Mouse (Mus musculus) forebrain, embryonic 16.5 days (tissue): ENCODE results near the gene Atcay. TPM values are rescaled to one million over a fixed set of nuclear protein-coding genes. Genes with fewer than 3 reads are reported as not detected.

Source experiments
- ATAC-seq: fragments of 200-750 bp; cut with Nextera tagmentation; 2 replicates; pipeline ENCODE4 v1.8.0; 2017; ENCODE audit warnings: mild to moderate bottlenecking, moderate library complexity
- H3K27ac ChIP-seq: fragments of 300-500 bp; sonication (generic); 2 replicates; pipeline ENCODE4 v1.5.1; 2014; ENCODE audit warnings: low read length, control low read depth
- H3K27me3 ChIP-seq: fragments of 300-500 bp; sonication (generic); replicated peaks from 2 replicates; pipeline ENCODE4 v1.6.1; 2014; ENCODE audit warnings: low read length; ENCODE audit not compliant: control insufficient read depth, insufficient read depth
- H3K36me3 ChIP-seq: fragments of 300-500 bp; sonication (generic); 2 replicates; pipeline ENCODE4 v1.6.1; 2014; ENCODE audit not compliant: control insufficient read depth, insufficient read depth
- H3K4me1 ChIP-seq: fragments of 300-500 bp; sonication (generic); replicated peaks from 2 replicates; pipeline ENCODE4 v1.6.1; 2014; ENCODE audit warnings: low read length; ENCODE audit not compliant: control insufficient read depth, insufficient read depth
- H3K4me2 ChIP-seq: fragments of 300-500 bp; sonication (generic); 2 replicates; pipeline ENCODE4 v1.6.1; 2014; ENCODE audit warnings: mild to moderate bottlenecking, low read length, control low read depth
- H3K4me3 ChIP-seq: fragments of 300-500 bp; sonication (generic); replicated peaks from 2 replicates; pipeline ENCODE4 v1.5.1; 2014; ENCODE audit warnings: mild to moderate bottlenecking, low read length, control low read depth
- H3K9ac ChIP-seq: fragments of 300-500 bp; sonication (generic); replicated peaks from 2 replicates; pipeline ENCODE4 v1.6.1; 2014; ENCODE audit warnings: low read depth, low read length, control low read depth
- H3K9me3 ChIP-seq: fragments of 300-500 bp; sonication (generic); 2 replicates; pipeline ENCODE4 v1.6.1; 2016; ENCODE audit warnings: low read length; ENCODE audit not compliant: control insufficient read depth
- WGBS: fragments of 180-500 bp; shearing (Covaris S2); extraction: QIAGEN DNeasy Blood & Tissue Kit; methylation state at CpG from one replicate; pipeline ENCODE4 v1.1.7; 2014; 5-methylcytosine and 5-hydroxymethylcytosine counted together
- polyA plus RNA-seq: library from polyadenylated mRNA; unstranded; fragments of >200 nt; fragmentation: Nextera tagmentation; extraction: Ambion mirVana; gene quantifications from 2 replicates; pipeline ENCODE4 v1.2.1, GENCODE M21; 2015

Atcay gene
- polyA plus RNA-seq, 1 experiment from 2014 or later: 94.9 TPM

- ATAC-seq: no peak
- H3K36me3 ChIP-seq: no peaks in the 10 kb centered on the region
- WGBS: 90% methylated on average over 6 of the region's 6 CpGs
- H3K9ac ChIP-seq: no peak overlapping the region
- no peak overlapping the region for H3K27ac ChIP-seq
- peaks cover 6% of the 10 kb centered on the region for H3K27me3 ChIP-seq
- H3K4me2 ChIP-seq: no peak overlapping the region
- H3K9me3 ChIP-seq: no peaks in the 10 kb centered on the region
- H3K4me1 ChIP-seq: no peaks in the 10 kb centered on the region
- no peak overlapping the region for H3K4me3 ChIP-seq
Measured at GRCm38 (mm10) chr10:81245166-81245565, 14.5 kb upstream of the Atcay start.

- no peaks in the 10 kb centered on the region for H3K4me1 ChIP-seq
- 7% methylated on average over 17 of the region's 17 CpGs for WGBS
- no peak overlapping the region for H3K4me2 ChIP-seq
- H3K9me3 ChIP-seq: no peaks in the 10 kb centered on the region
- no peak overlapping the region for H3K9ac ChIP-seq
- peaks cover 8% of the 10 kb centered on the region for H3K27me3 ChIP-seq
- no peak overlapping the region for H3K4me3 ChIP-seq
- H3K27ac ChIP-seq: no peak overlapping the region
- ATAC-seq: peak; percentile 72
- no peaks in the 10 kb centered on the region for H3K36me3 ChIP-seq
Measured at GRCm38 (mm10) chr10:81244595-81244994, 14.0 kb upstream of the Atcay start.

GRCm38 (mm10) chr10:81244146-81244545 lies 13.5 kb upstream of the Atcay start:
- 79% methylated on average over 4 of the region's 4 CpGs for WGBS
- Histone ChIP-seq H3K27ac (no peak overlapping the region), H3K4me2 (no peak overlapping the region), H3K27me3 (peaks cover 12% of the 10 kb centered on the region), H3K4me1 (no peaks in the 10 kb centered on the region), H3K9ac (no peak overlapping the region), H3K4me3 (no peak overlapping the region), H3K36me3 (no peaks in the 10 kb centered on the region), H3K9me3 (no peaks in the 10 kb centered on the region)
- no peak for ATAC-seq

GRCm38 (mm10) chr10:81242021-81242420 lies 11.4 kb upstream of the Atcay start:
- WGBS: 88% methylated on average over 16 of the region's 16 CpGs
- no peak overlapping the region for H3K4me3 ChIP-seq

GRCm38 (mm10) chr10:81240876-81241275 lies 10.2 kb upstream of the Atcay start:
- Histone ChIP-seq H3K4me3 (no peak overlapping the region), H3K9me3 (no peaks in the 10 kb centered on the region), H3K4me1 (no peaks in the 10 kb centered on the region), H3K27me3 (peaks cover 12% of the 10 kb centered on the region), H3K4me2 (no peak overlapping the region), H3K27ac (no peak overlapping the region), H3K36me3 (no peaks in the 10 kb centered on the region), H3K9ac (no peak overlapping the region)
- 19% methylated on average over 13 of the region's 13 CpGs for WGBS
- ATAC-seq: no peak

More at GRCm38 (mm10) chr10:81242021-81242420, 11.4 kb upstream of the Atcay start:
- H3K27ac ChIP-seq: no peak overlapping the region
- no peak overlapping the region for H3K4me2 ChIP-seq
- H3K36me3 ChIP-seq: no peaks in the 10 kb centered on the region
- ATAC-seq: no peak
- peaks cover 12% of the 10 kb centered on the region for H3K27me3 ChIP-seq
- H3K4me1 ChIP-seq: no peaks in the 10 kb centered on the region
- H3K9me3 ChIP-seq: no peaks in the 10 kb centered on the region
- H3K9ac ChIP-seq: no peak overlapping the region

GRCm38 (mm10) chr10:81238618-81239017 lies 8.0 kb upstream of the Atcay start:
- H3K36me3 ChIP-seq: no peaks in the 10 kb centered on the region
- H3K4me1 ChIP-seq: peaks cover 3% of the 10 kb centered on the region
- H3K4me2 ChIP-seq: no peak overlapping the region
- 84% methylated on average over 2 of the region's 2 CpGs for WGBS
- no peak for ATAC-seq
- no peak overlapping the region for H3K27ac ChIP-seq
- no peak overlapping the region for H3K4me3 ChIP-seq
- peaks cover 12% of the 10 kb centered on the region for H3K27me3 ChIP-seq
- no peak overlapping the region for H3K9ac ChIP-seq
- H3K9me3 ChIP-seq: no peaks in the 10 kb centered on the region

- Histone ChIP-seq H3K27me3 (peaks cover 12% of the 10 kb centered on the region), H3K36me3 (no peaks in the 10 kb centered on the region), H3K4me2 (no peak overlapping the region), H3K9ac (no peak overlapping the region), H3K4me3 (no peak overlapping the region), H3K27ac (no peak overlapping the region), H3K9me3 (no peaks in the 10 kb centered on the region), H3K4me1 (peaks cover 10% of the 10 kb centered on the region)
- ATAC-seq: no peak
- 89% methylated on average over 12 of the region's 12 CpGs for WGBS
Measured at GRCm38 (mm10) chr10:81236471-81237268, 6.0 kb upstream of the Atcay start.

- H3K4me1 ChIP-seq: peaks cover 23% of the 10 kb centered on the region
- 85% methylated on average over 6 of the region's 6 CpGs for WGBS
- H3K9me3 ChIP-seq: no peaks in the 10 kb centered on the region
- ATAC-seq: no peak
- no peak overlapping the region for H3K9ac ChIP-seq
- no peaks in the 10 kb centered on the region for H3K36me3 ChIP-seq
- no peak overlapping the region for H3K27ac ChIP-seq
- H3K4me2 ChIP-seq: no peak overlapping the region
- H3K27me3 ChIP-seq: no peaks in the 10 kb centered on the region; the same call in 1 of the 2 replicates
- H3K4me3 ChIP-seq: no peak overlapping the region
Measured at GRCm38 (mm10) chr10:81234206-81234605, 3.6 kb upstream of the Atcay start.

- ATAC-seq: peak; percentile 11; the same call in 1 of the 2 replicates
- Histone ChIP-seq H3K4me3 (peak overlapping the region; percentile 77), H3K27me3 (no peaks in the 10 kb centered on the region), H3K4me1 (peaks cover 33% of the 10 kb centered on the region), H3K9ac (peak overlapping the region; percentile 82), H3K27ac (no peak overlapping the region), H3K36me3 (no peaks in the 10 kb centered on the region), H3K9me3 (no peaks in the 10 kb centered on the region), H3K4me2 (peak overlapping the region; percentile 72)
- WGBS: under 1% methylated on average over 26 of the region's 28 CpGs
Measured at GRCm38 (mm10) chr10:81233226-81233585, 2.6 kb upstream of the Atcay start.
